Mouse (Mus musculus) urinary bladder, postnatal 25 days (tissue): ENCODE measurements at regions not wholly inside any gene's neighbourhood (a gene's known extent, or its start where the extent isn't known, plus 50 kb on each side); places are given as distances from the start of the nearest gene placed in this dataset.

Source experiments
- DNase-seq: peaks from one replicate; pipeline ENCODE4 v3.0.0; 2022; ENCODE audit warnings: low spot score

DNA sequence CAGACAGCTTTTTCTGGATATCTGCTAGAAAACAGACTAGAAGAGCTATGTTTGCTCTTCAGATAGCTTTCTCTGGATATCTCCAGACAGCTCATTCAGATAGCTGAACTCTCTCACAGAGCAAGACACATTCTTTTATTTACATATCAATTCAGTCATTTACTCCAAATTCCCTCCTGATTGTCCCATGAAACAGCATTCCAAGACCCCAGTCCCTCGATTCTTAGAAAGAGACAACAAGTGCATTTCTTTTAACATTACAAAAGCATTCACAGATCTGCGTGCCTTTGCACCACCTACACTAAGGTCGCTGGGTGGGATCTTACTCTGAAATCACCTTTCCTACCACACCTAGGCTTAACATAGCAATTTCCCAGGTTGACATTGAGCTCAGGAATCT is 1039.5 kb upstream of the Ddx18 start:
- no peak for DNase-seq

DNA sequence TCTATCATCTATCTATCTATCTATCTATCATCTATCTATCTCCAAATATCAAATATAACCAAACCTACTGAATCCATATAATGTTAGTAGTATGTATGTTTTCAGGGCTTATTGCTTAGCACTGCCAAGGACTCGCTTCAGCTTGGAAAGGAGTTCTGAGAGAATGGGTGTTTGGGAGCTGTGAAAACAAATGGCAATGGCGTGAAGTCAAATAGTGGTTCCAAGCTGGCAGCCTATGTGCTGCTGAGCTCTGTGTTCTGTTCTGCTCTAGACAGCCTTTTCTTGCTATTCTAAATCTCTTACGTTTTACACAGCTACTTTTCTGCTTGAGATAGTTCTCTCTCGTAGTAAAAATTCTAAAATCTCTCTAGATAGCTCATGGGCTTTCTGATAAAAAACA is 1008.2 kb upstream of the Ddx18 start:
- no peak for DNase-seq

GRCm38 (mm10) chr1:122551596-122551995 is 983.8 kb upstream of the Ddx18 start:
- DNase-seq = no peak

- DNase-seq = no peak
Measured at GRCm38 (mm10) chr1:122509580-122509979, 941.8 kb upstream of the Ddx18 start.

DNA sequence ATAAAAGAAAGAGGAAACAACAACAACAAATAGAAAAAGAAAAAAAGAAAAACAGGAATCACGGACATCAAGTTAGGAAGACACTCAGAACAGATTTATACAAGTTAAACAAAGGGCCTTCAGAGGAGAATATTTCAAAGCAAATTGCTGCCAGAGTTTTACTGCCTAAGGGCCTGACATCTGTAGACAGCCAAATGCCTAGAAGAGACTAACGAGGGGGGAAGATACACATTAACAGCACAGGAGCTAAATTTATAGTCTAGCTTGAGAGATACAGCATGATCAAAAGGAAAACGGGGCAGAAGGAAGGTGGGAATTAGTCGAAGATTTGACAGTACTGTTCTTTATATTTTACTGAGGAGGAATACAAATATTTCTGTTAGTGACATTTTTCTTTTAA is 933.9 kb upstream of the Ddx18 start:
- DNase-seq = no peak

GRCm38 (mm10) chr1:122478003-122478402 is 910.2 kb upstream of the Ddx18 start:
- no peak for DNase-seq

DNA sequence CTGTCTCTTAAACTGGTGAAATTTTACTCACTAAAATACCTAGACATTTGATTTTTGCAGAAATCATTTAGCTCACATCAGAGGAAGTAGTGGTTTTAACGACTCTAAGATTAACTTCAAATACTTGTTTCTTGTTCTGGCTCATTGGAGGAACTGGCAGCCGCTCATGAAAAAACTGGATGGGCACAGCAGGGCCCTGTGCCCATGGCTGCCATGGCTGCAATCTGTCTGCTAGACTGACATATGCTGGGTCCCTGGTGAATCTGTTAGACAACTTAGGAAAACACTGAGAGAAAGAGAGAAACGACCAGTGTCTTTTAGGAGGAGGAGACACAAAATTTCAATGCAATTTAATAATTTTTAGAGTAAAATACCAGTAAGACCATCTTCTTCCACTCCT is 896.1 kb upstream of the Ddx18 start:
- DNase-seq = no peak

GRCm38 (mm10) chr1:122459056-122459455 is 891.3 kb upstream of the Ddx18 start:
- no peak for DNase-seq

DNA sequence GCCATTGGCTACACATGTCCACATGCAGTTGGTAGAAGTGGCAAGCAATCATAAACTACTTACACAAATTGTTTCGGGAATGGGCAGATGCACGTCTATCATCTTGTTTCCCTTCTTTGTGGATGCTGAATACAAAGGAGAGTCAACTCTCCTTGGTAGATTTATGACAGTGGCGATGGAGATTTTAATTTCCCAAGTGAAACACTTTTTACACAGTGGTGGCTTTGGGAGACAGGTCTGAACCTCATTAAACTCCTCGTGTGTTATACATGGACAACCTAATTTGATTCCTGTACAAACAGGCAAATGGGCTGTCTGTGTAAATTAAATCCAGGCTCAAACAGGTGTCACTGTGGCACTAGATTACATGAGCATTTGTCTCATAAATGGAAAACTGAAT is 887.1 kb upstream of the Ddx18 start:
- no peak for DNase-seq

- no peak for DNase-seq
Measured at GRCm38 (mm10) chr1:122453617-122454016, 885.8 kb upstream of the Ddx18 start.

GRCm38 (mm10) chr1:122439358-122439757 is 871.6 kb upstream of the Ddx18 start:
- DNase-seq = no peak

DNA sequence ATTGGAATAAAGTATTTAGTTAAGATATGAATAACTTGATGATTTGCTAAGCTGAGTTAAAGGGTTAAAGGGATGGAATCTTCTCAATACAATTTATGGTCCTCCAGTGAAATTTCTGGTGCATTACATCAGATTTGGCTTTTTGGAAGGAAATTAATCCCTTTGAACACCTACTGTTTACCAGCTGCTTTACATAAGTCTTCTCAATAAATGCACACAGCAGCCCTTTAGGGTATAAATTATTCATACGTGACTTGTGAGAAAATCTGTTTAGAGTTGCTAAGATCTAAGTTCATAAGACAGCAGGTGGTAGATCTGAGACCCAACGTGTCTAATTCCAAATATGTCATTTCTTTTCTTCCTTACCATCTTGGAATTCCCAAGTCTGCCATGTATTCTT is 855.7 kb upstream of the Ddx18 start:
- DNase-seq = no peak

DNA sequence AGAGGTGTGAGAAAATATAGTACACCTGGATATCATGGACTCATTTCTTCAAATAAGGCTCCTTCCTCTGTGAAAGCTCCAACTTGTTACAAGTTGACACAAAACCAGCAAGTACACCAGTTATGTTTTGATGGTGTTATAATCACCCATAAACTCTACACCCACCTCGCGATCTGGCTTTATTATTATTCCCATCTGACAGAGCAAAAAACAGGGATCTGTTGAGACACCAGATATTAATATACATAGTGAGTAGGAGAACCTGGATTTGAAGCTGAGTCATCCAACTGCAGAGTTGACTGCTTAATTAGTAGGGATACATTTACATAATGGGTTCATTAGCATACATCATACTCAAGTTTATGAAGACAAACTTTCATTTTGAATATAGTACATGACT is 828.6 kb upstream of the Ddx18 start:
- DNase-seq = no peak

DNA sequence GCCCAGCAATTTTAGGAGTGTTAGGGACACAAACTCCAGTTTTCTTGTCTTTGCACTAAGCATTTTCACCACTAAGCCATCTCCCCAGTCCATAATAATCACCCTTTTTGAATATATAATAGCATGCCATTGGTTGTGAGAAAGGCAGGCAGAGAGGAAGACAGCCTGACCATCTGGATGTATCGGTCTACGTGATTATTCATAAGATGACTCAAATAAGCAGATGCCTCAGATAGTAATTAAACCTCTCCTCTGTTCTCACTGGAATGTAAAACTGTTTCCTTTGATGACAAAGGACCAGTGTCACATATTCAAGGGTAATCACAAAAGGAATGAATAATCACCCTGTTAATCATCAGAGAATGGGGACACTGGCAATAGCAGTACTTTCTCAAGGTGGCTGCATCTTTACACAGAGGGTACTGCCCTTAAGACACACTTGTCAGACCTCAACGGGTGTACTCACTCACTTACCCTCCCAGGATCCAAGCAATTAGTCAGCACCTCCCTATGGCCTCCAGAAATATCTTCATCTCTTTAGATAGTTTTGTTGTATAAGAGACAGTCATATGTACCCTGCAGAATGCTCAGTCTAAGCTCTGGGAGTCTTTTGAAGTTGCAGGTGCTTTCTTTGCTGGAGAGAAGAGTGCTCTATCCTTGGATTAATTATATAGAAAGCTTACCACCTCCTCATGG is 826.0 kb upstream of the Ddx18 start:
- DNase-seq = no peak

DNA sequence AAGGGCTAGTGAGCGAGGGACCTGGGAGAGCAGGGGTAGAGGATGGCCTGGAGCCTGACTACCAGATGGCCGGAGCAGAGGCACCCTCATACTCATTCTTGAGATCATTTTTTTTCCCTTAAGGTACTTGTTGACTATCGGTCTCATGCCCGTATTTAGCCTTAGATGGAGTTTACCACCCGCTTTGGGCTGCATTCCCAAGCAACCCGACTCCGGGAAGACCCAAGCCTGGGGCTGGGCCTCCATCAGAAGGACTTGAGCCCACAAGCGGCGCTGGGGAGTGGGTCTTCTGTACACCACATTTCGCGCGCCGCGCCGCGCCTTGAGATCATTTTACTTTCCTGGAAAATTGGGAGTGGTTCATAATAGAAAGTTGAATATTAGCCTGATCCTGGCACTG is 789.2 kb upstream of the Ddx18 start:
- peak; percentile 100 for DNase-seq

GRCm38 (mm10) chr1:122351530-122351929 is 783.7 kb upstream of the Ddx18 start:
- DNase-seq = no peak

DNA sequence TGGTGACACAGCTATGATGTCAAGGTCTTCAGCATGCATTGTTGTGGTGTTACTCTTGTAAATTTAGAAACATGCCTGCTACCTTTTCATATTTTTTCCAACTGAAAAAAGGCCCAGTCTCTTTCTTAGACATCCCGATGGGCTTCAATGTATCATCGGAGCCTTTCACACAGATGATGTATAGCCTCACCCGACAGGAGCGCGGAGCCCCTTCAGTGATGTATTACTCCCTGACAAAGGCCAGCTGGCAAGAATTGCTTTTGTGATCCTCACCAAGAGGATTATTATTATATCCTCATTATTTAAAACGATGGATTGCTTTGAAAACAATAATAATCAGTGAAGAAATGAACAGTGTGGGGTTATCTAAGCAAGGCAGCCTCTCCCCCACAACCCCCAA is 765.5 kb upstream of the Ddx18 start:
- DNase-seq = no peak

- DNase-seq = no peak
Measured at GRCm38 (mm10) chr1:122328276-122328675, 760.5 kb upstream of the Ddx18 start.
